ENCODE assay signal across 28 mouse cellular contexts in genomic region chr14:32506329-32506728, GRCm38 (mm10). TPM values are rescaled to one million over a fixed set of nuclear protein-coding genes. Genes with fewer than 3 reads are reported as not detected.
A peak's percentile ranks its signal among the peaks of the same experiment; 100 is the strongest.
DNase-seq lines count a peak whose midpoint lies in the region; TF ChIP-seq lines count a peak whose summit lies in the region.
"Had no signal": no experiment of that assay in that cellular context is flagged by ENCODE, and none has a peak within 500 bp of the region (broad histone marks: within the 10 kb centered on the region; RNA-seq: fewer than 3 reads in every experiment).

No protein-coding gene starts in this region.

- peak; percentile 18 for DNase-seq in 3134 (ENCODE audit: extremely low read depth, insufficient read length, low spot score)
- DNase-seq in 3T3-L1 (ENCODE audit: low read depth, low spot score): peak; percentile 67
- DNase-seq in NIH3T3 (ENCODE audit: low read depth): peak; percentile 52
- no peak for DNase-seq in cerebellum, adult 11-12 months
- DNase-seq in frontal cortex, postnatal 10 days (ENCODE audit: low spot score in 2 of 2): no peak
- no peak for DNase-seq in gastrocnemius, postnatal 10 days
- DNase-seq in left cerebral cortex, adult 8-10 months (ENCODE audit: low spot score in 2 of 2): no peak
- DNase-seq: adrenal gland, adult 8-10 months; adrenal gland, postnatal 14 days; adrenal gland, postnatal 36 days; cerebellum, adult 18-20 months; cerebellum, adult 8-10 months; cerebellum, adult 9-11 months; cerebellum, postnatal 14 days; cerebellum, postnatal 36 days; embryo, embryonic 11 days had no signal

- H3K4me3 ChIP-seq in embryonic fibroblast, embryonic 13.5 days (ENCODE audit: insufficient read depth, low read length): no peak overlapping the region
- H3K4me3 ChIP-seq: embryonic facial prominence, embryonic 13.5 days; embryonic facial prominence, embryonic 15.5 days had no signal

- peak overlapping the region; percentile 38; the same call in 1 of the 2 replicates for H3K27ac ChIP-seq in embryonic fibroblast, embryonic 13.5 days (ENCODE audit: insufficient read depth, low read length)
- H3K27ac ChIP-seq: embryonic facial prominence, embryonic 13.5 days; embryonic facial prominence, embryonic 15.5 days had no signal

- TF ChIP-seq CTCF in embryonic fibroblast, embryonic 13.5 days (IDR thresholded peaks at IDR 0.05; ENCODE audit: borderline replicate concordance, insufficient read depth, low read length): no peak

- peaks cover 3% of the 10 kb centered on the region; the same call in 1 of the 2 replicates for H3K4me1 ChIP-seq in embryonic fibroblast, embryonic 13.5 days (ENCODE audit: control insufficient read depth, insufficient read depth, low read length)
- H3K4me1 ChIP-seq: embryonic facial prominence, embryonic 13.5 days; embryonic facial prominence, embryonic 15.5 days had no signal

- no peak for TF ChIP-seq POLR2A in embryonic fibroblast, embryonic 13.5 days (IDR thresholded peaks at IDR 0.05; ENCODE audit: low read depth, low read length)

RNA-seq across cellular contexts. Expression of gene Ercc6, which starts 7.0 kb away (rescaled TPM):
- 18.4 and 22.6 TPM in 2 replicates for polyA plus RNA-seq in embryonic fibroblast, embryonic 13.5 days (2011; ENCODE audit: insufficient read length, low read depth, missing spikeins)
- 1 to 10 TPM; 5.8 to 8.8 TPM for total RNA-seq in gastrocnemius, postnatal 10 days (2021)
- 10 to 100 TPM; 18.4 to 20.7 (median 19.3) TPM for total RNA-seq in left cerebral cortex, adult 8-10 months (2022)

RNA-seq across cellular contexts. Expression of gene Chat, which starts 40.5 kb away (rescaled TPM):
- not detected in 2 replicates for polyA plus RNA-seq in embryonic fibroblast, embryonic 13.5 days (2011; ENCODE audit: insufficient read length, low read depth, missing spikeins)
- total RNA-seq in gastrocnemius, postnatal 10 days (2021): not detected
- total RNA-seq in left cerebral cortex, adult 8-10 months (2022): 1 to 10 TPM; 4.3 to 4.7 (median 4.4) TPM
- total RNA-seq: adrenal gland, adult 18-20 months; adrenal gland, adult 8-10 months; adrenal gland, postnatal 14 days; adrenal gland, postnatal 36 days; CH12.LX; common myeloid progenitor, adult 5-6 weeks; gastrocnemius, adult 18-20 months had no signal
- polyA plus RNA-seq: activated CD4-positive, CD25-positive, alpha-beta regulatory T cell, adult 4 months; CD4-positive, CD25-positive, alpha-beta regulatory T cell, adult 4 months; embryonic facial prominence, embryonic 11.5 days; forebrain, embryonic 14.5 days; G1E had no signal

RNA-seq across cellular contexts. Expression of gene Slc18a3, which starts 41.7 kb away (rescaled TPM):
- not detected in 2 replicates for polyA plus RNA-seq in embryonic fibroblast, embryonic 13.5 days (2011; ENCODE audit: insufficient read length, low read depth, missing spikeins)
- total RNA-seq in gastrocnemius, postnatal 10 days (2021): not detected
- 1 to 10 TPM; 2.7 to 3.9 (median 3.1) TPM for total RNA-seq in left cerebral cortex, adult 8-10 months (2022)
- total RNA-seq: adrenal gland, adult 18-20 months; adrenal gland, adult 8-10 months; adrenal gland, postnatal 14 days; adrenal gland, postnatal 36 days; CH12.LX; common myeloid progenitor, adult 5-6 weeks; G1E; gastrocnemius, adult 18-20 months had no signal
- polyA plus RNA-seq: activated CD4-positive, CD25-positive, alpha-beta regulatory T cell, adult 4 months; CD4-positive, CD25-positive, alpha-beta regulatory T cell, adult 4 months; G1E had no signal

Comparison
In these comparisons a context has a peak if more than half of its experiments do, and no peak if none do; other contexts are left out.
1. DNase-seq: peak in 3134 (single experiment), 3T3-L1 (single experiment) and NIH3T3 (single experiment); none in cerebellum, adult 11-12 months (single experiment), frontal cortex, postnatal 10 days (0 of 2), gastrocnemius, postnatal 10 days (single experiment) and left cerebral cortex, adult 8-10 months (0 of 2).
2. RNA of gene Chat, which starts 40.5 kb away (total RNA-seq): 4.3 to 4.7 TPM in left cerebral cortex, adult 8-10 months; not detected in gastrocnemius, postnatal 10 days; every median in the first group is over 4 times any median in the second.